Mouse (Mus musculus): Measurements from ENCODE around the gene P2rx2. TPM values are rescaled to one million over a fixed set of nuclear protein-coding genes. Genes with fewer than 3 reads are reported as not detected.

The P2rx2 gene
- polyA plus RNA-seq, 1 experiment from 2014 or later = 0.92 TPM

- H3K4me2 ChIP-seq = no peak overlapping the region
- H3K4me3 ChIP-seq (ENCODE audit: low read depth, low read length) = no peak overlapping the region
- H3K36me3 ChIP-seq (ENCODE audit: control insufficient read depth, insufficient read depth, low read length) = no peaks in the 10 kb centered on the region
- DNase-seq (ENCODE audit: low spot score, missing footprints) = no peak
- WGBS = 20% methylated on average over 7 of the region's 7 CpGs
- peak; percentile 49; the same call in 1 of the 2 replicates for ATAC-seq (ENCODE audit: low FRiP score)
- H3K4me1 ChIP-seq (ENCODE audit: control insufficient read depth, insufficient read depth, low read length) = no peaks in the 10 kb centered on the region
- no peak overlapping the region for H3K9ac ChIP-seq (ENCODE audit: low read length)
- no peaks in the 10 kb centered on the region for H3K9me3 ChIP-seq (ENCODE audit: control insufficient read depth, low read length)
- H3K27ac ChIP-seq (ENCODE audit: low read depth, low read length) = no peak overlapping the region
- no peaks in the 10 kb centered on the region for H3K27me3 ChIP-seq (ENCODE audit: control insufficient read depth, insufficient read depth, low read length)
These were observed 11.7 kb upstream of the P2rx2 start for GRCm38 (mm10) chr5:110354716-110355115.

GRCm38 (mm10) chr5:110347006-110347405 lies 4.0 kb upstream of the P2rx2 start:
- H3K4me1 ChIP-seq (ENCODE audit: control insufficient read depth, insufficient read depth, low read length) = peaks cover 7% of the 10 kb centered on the region; the same call in 1 of the 2 replicates
- no peak overlapping the region for H3K4me2 ChIP-seq
- no peak for DNase-seq (ENCODE audit: low spot score, missing footprints)
- no peaks in the 10 kb centered on the region for H3K36me3 ChIP-seq (ENCODE audit: control insufficient read depth, insufficient read depth, low read length)
- no peak overlapping the region for H3K9ac ChIP-seq (ENCODE audit: low read length)
- 87% methylated on average over 8 of the region's 8 CpGs for WGBS
- peaks cover 16% of the 10 kb centered on the region for H3K27me3 ChIP-seq (ENCODE audit: control insufficient read depth, insufficient read depth, low read length)
- no peak for ATAC-seq (ENCODE audit: low FRiP score)
- H3K27ac ChIP-seq (ENCODE audit: low read depth, low read length) = no peak overlapping the region
- H3K9me3 ChIP-seq (ENCODE audit: control insufficient read depth, low read length) = no peaks in the 10 kb centered on the region
- no peak overlapping the region for H3K4me3 ChIP-seq (ENCODE audit: low read depth, low read length)

- Histone ChIP-seq H3K4me2 (no peak overlapping the region), H3K4me1 (ENCODE audit: control insufficient read depth, insufficient read depth, low read length) (peaks cover 7% of the 10 kb centered on the region; the same call in 1 of the 2 replicates), H3K4me3 (ENCODE audit: low read depth, low read length) (no peak overlapping the region), H3K9me3 (ENCODE audit: control insufficient read depth, low read length) (no peaks in the 10 kb centered on the region), H3K9ac (ENCODE audit: low read length) (no peak overlapping the region), H3K36me3 (ENCODE audit: control insufficient read depth, insufficient read depth, low read length) (no peaks in the 10 kb centered on the region), H3K27ac (ENCODE audit: low read depth, low read length) (no peak overlapping the region), H3K27me3 (ENCODE audit: control insufficient read depth, insufficient read depth, low read length) (peaks cover 17% of the 10 kb centered on the region)
- DNase-seq (ENCODE audit: low spot score, missing footprints) (no peak), ATAC-seq (ENCODE audit: low FRiP score) (no peak)
- WGBS = 82% methylated on average over 4 of the region's 4 CpGs
These were observed 2.5 kb upstream of the P2rx2 start for GRCm38 (mm10) chr5:110345553-110345952.

- H3K9ac ChIP-seq (ENCODE audit: low read length) = no peak within 1 kb of the TSS
- H3K4me1 ChIP-seq (ENCODE audit: control insufficient read depth, insufficient read depth, low read length) = peaks cover 7% of the 10 kb centered on the region; the same call in 1 of the 2 replicates
- H3K4me2 ChIP-seq = no peak within 1 kb of the TSS
- DNase-seq (ENCODE audit: low spot score, missing footprints) (no peak), ATAC-seq (ENCODE audit: low FRiP score) (no peak)
- H3K9me3 ChIP-seq (ENCODE audit: control insufficient read depth, low read length) = no peaks in the 10 kb centered on the region
- peaks cover 17% of the 10 kb centered on the region for H3K27me3 ChIP-seq (ENCODE audit: control insufficient read depth, insufficient read depth, low read length)
- no peaks in the 10 kb centered on the region for H3K36me3 ChIP-seq (ENCODE audit: control insufficient read depth, insufficient read depth, low read length)
- no peak within 1 kb of the TSS for H3K27ac ChIP-seq (ENCODE audit: low read depth, low read length)
- WGBS = 79% methylated on average over 4 of the region's 4 CpGs
- H3K4me3 ChIP-seq (ENCODE audit: low read depth, low read length) = no peak within 1 kb of the TSS
These were observed 1.5 kb upstream of the P2rx2 start, which contains the start of gene Lrcol1 for GRCm38 (mm10) chr5:110344524-110344923. Gene Lrcol1 (plus strand): TSS chr5:110344730.

GRCm38 (mm10) chr5:110338792-110339191 lies 4.2 kb downstream of the P2rx2 start:
- peaks cover 7% of the 10 kb centered on the region; the same call in 1 of the 2 replicates for H3K4me1 ChIP-seq (ENCODE audit: control insufficient read depth, insufficient read depth, low read length)
- peaks cover 17% of the 10 kb centered on the region for H3K27me3 ChIP-seq (ENCODE audit: control insufficient read depth, insufficient read depth, low read length)
- H3K27ac ChIP-seq (ENCODE audit: low read depth, low read length) = no peak overlapping the region
- no peak overlapping the region for H3K9ac ChIP-seq (ENCODE audit: low read length)
- DNase-seq (ENCODE audit: low spot score, missing footprints) (no peak), ATAC-seq (ENCODE audit: low FRiP score) (no peak)
- no peak overlapping the region for H3K4me3 ChIP-seq (ENCODE audit: low read depth, low read length)
- 96% methylated on average over 2 of the region's 2 CpGs for WGBS
- H3K4me2 ChIP-seq = no peak overlapping the region
- peaks cover 16% of the 10 kb centered on the region for H3K36me3 ChIP-seq (ENCODE audit: control insufficient read depth, insufficient read depth, low read length)
- no peaks in the 10 kb centered on the region for H3K9me3 ChIP-seq (ENCODE audit: control insufficient read depth, low read length)

GRCm38 (mm10) chr5:110330508-110330907 lies 12.5 kb downstream of the P2rx2 start:
- Histone ChIP-seq H3K36me3 (ENCODE audit: control insufficient read depth, insufficient read depth, low read length) (peaks cover 28% of the 10 kb centered on the region), H3K27ac (ENCODE audit: low read depth, low read length) (no peak overlapping the region), H3K9me3 (ENCODE audit: control insufficient read depth, low read length) (no peaks in the 10 kb centered on the region), H3K9ac (ENCODE audit: low read length) (no peak overlapping the region), H3K27me3 (ENCODE audit: control insufficient read depth, insufficient read depth, low read length) (no peaks in the 10 kb centered on the region), H3K4me3 (ENCODE audit: low read depth, low read length) (no peak overlapping the region), H3K4me2 (no peak overlapping the region), H3K4me1 (ENCODE audit: control insufficient read depth, insufficient read depth, low read length) (no peaks in the 10 kb centered on the region)
- DNase-seq (ENCODE audit: low spot score, missing footprints) (no peak), ATAC-seq (ENCODE audit: low FRiP score) (no peak)
- WGBS = 94% methylated on average over 3 of the region's 3 CpGs

GRCm38 (mm10) chr5:110313127-110313526 lies 29.9 kb downstream of the P2rx2 start:
- no peak overlapping the region for H3K4me3 ChIP-seq (ENCODE audit: low read depth, low read length)
- WGBS = 97% methylated on average over 3 of the region's 3 CpGs
- H3K9me3 ChIP-seq (ENCODE audit: control insufficient read depth, low read length) = no peaks in the 10 kb centered on the region
- peaks cover 18% of the 10 kb centered on the region; the same call in 1 of the 2 replicates for H3K36me3 ChIP-seq (ENCODE audit: control insufficient read depth, insufficient read depth, low read length)
- H3K4me2 ChIP-seq = no peak overlapping the region
- H3K4me1 ChIP-seq (ENCODE audit: control insufficient read depth, insufficient read depth, low read length) = no peaks in the 10 kb centered on the region
- no peak overlapping the region for H3K9ac ChIP-seq (ENCODE audit: low read length)
- no peaks in the 10 kb centered on the region for H3K27me3 ChIP-seq (ENCODE audit: control insufficient read depth, insufficient read depth, low read length)
- no peak overlapping the region for H3K27ac ChIP-seq (ENCODE audit: low read depth, low read length)
- ATAC-seq (ENCODE audit: low FRiP score) (no peak), DNase-seq (ENCODE audit: low spot score, missing footprints) (no peak)

- H3K9me3 ChIP-seq (ENCODE audit: control insufficient read depth, low read length) = no peaks in the 10 kb centered on the region
- WGBS = 95% methylated on average over 7 of the region's 7 CpGs
- no peak for DNase-seq (ENCODE audit: low spot score, missing footprints)
- no peak overlapping the region for H3K4me2 ChIP-seq
- no peak for ATAC-seq (ENCODE audit: low FRiP score)
- no peak overlapping the region for H3K9ac ChIP-seq (ENCODE audit: low read length)
- no peak overlapping the region for H3K4me3 ChIP-seq (ENCODE audit: low read depth, low read length)
- H3K27me3 ChIP-seq (ENCODE audit: control insufficient read depth, insufficient read depth, low read length) = no peaks in the 10 kb centered on the region
- no peaks in the 10 kb centered on the region for H3K4me1 ChIP-seq (ENCODE audit: control insufficient read depth, insufficient read depth, low read length)
- no peak overlapping the region for H3K27ac ChIP-seq (ENCODE audit: low read depth, low read length)
- peaks cover 28% of the 10 kb centered on the region; the same call in 1 of the 2 replicates for H3K36me3 ChIP-seq (ENCODE audit: control insufficient read depth, insufficient read depth, low read length)
These were observed 34.2 kb downstream of the P2rx2 start for GRCm38 (mm10) chr5:110308861-110309260.

- Histone ChIP-seq H3K9me3 (ENCODE audit: control insufficient read depth, low read length) (no peaks in the 10 kb centered on the region), H3K4me2 (no peak overlapping the region), H3K36me3 (ENCODE audit: control insufficient read depth, insufficient read depth, low read length) (peaks cover 30% of the 10 kb centered on the region), H3K9ac (ENCODE audit: low read length) (no peak overlapping the region), H3K27me3 (ENCODE audit: control insufficient read depth, insufficient read depth, low read length) (no peaks in the 10 kb centered on the region), H3K4me3 (ENCODE audit: low read depth, low read length) (no peak overlapping the region), H3K27ac (ENCODE audit: low read depth, low read length) (no peak overlapping the region), H3K4me1 (ENCODE audit: control insufficient read depth, insufficient read depth, low read length) (no peaks in the 10 kb centered on the region)
- WGBS = 92% methylated on average over 2 of the region's 2 CpGs
- DNase-seq (ENCODE audit: low spot score, missing footprints) (no peak), ATAC-seq (ENCODE audit: low FRiP score) (no peak)
These were observed 42.4 kb downstream of the P2rx2 start for GRCm38 (mm10) chr5:110300591-110300990.

All from midbrain, embryonic 11.5 days (tissue).